Mouse (Mus musculus) brain, embryonic 14.5 days (tissue): ENCODE measurements at regions not wholly inside any gene's neighbourhood (a gene's known extent, or its start where the extent isn't known, plus 50 kb on each side); places are given as distances from the start of the nearest gene placed in this dataset.

Source experiments
- CTCF ChIP-seq: fragments of 200-500 bp; IDR thresholded peaks from 2 replicates; pipeline ENCODE4 v1.5.1; 2012; ENCODE audit warnings: inconsistent platforms, mild to moderate bottlenecking, moderate library complexity, borderline replicate concordance; ENCODE audit not compliant: insufficient read depth, insufficient read length; ENCODE audit errors: extremely low read depth
- POLR2A ChIP-seq: fragments of 200-500 bp; IDR thresholded peaks from 2 replicates; pipeline ENCODE4 v1.6.1; 2012; ENCODE audit warnings: mild to moderate bottlenecking, inconsistent platforms, borderline replicate concordance; ENCODE audit not compliant: poor library complexity, insufficient read depth, insufficient read length, severe bottlenecking; ENCODE audit errors: extremely low read depth

DNA sequence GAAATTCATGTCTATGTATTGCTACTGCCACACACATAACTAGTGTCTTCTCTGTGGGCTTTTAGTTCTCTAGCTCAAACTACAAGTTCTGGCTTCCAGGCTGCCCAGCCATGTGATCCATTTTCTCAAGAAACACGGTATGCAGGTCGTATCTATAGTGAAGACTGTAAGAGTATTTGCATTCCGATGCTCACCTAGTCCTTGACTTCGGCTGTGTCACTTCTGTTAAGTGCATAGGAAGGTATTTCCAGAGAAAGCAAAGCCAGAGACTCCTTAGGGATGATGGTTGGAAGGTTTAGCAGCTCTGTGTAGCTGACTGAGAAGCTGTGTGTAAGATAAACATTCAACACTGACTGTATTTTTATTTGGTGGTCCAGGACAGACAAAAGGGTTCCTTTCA lies 750.0 kb downstream of the Tbl1xr1 start:
- TF ChIP-seq POLR2A (no peak), CTCF (no peak)
